8 mouse cellular contexts compared by ENCODE assay signal in the genomic region with DNA sequence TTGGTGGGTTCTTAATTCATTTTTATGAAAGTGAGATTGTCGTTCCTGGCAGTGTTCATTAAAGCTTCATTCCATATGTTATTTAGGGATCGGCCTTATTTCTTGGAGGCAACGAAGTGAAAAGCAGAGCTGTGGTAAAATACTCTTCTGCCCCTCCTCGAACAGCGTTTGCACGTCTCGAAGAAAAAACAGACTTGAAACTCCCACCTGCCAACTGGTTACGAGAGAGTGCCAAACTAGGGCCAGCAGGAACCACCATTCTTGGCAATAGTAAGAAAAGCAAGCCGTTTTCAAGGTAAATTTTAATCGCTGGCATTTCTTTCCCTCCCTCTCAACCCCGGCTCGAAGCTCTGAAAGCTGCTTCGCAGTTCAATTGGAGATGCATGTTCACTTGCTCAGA. TPM values are rescaled to one million over a fixed set of nuclear protein-coding genes. Genes with fewer than 3 reads are reported as not detected.
DNase-seq lines count a peak whose midpoint lies in the region; ATAC-seq lines count a peak whose summit lies in the region.

No protein-coding gene starts in this region.

- H3K4me3 ChIP-seq in kidney, embryonic 16.5 days (ENCODE audit: low read length) = peak overlapping the region; percentile 68
- H3K4me3 ChIP-seq in embryonic facial prominence, embryonic 14.5 days (ENCODE audit: low read depth, low read length) = peak overlapping the region; percentile 91
- H3K4me3 ChIP-seq in midbrain, embryonic 14.5 days (replicated peaks; ENCODE audit: low read depth, low read length) = peak overlapping the region; percentile 96; the same call in 1 of the 2 replicates

- peaks cover 11% of the 10 kb centered on the region for H3K4me1 ChIP-seq in kidney, embryonic 16.5 days (ENCODE audit: insufficient read depth, low read length)
- peaks cover 13% of the 10 kb centered on the region for H3K4me1 ChIP-seq in embryonic facial prominence, embryonic 14.5 days (ENCODE audit: control insufficient read depth, insufficient read depth, low read length)
- H3K4me1 ChIP-seq in midbrain, embryonic 14.5 days (ENCODE audit: control insufficient read depth, insufficient read depth, low read length) = peaks cover 7% of the 10 kb centered on the region; the same call in 1 of the 2 replicates

- H3K36me3 ChIP-seq in kidney, embryonic 16.5 days (ENCODE audit: insufficient read depth, low read length) = peaks cover 34% of the 10 kb centered on the region
- H3K36me3 ChIP-seq in embryonic facial prominence, embryonic 14.5 days (ENCODE audit: control insufficient read depth, insufficient read depth, low read length) = peaks cover 33% of the 10 kb centered on the region
- peaks cover 33% of the 10 kb centered on the region for H3K36me3 ChIP-seq in midbrain, embryonic 14.5 days (ENCODE audit: control insufficient read depth, insufficient read depth, low read length)

- H3K9ac ChIP-seq in kidney, embryonic 16.5 days (replicated peaks; ENCODE audit: low read length) = peak overlapping the region; percentile 87
- H3K9ac ChIP-seq in embryonic facial prominence, embryonic 14.5 days (ENCODE audit: low read depth, low read length) = peak overlapping the region; percentile 91
- H3K9ac ChIP-seq in midbrain, embryonic 14.5 days (replicated peaks; ENCODE audit: low read length) = no peak overlapping the region; the same call in 1 of the 2 replicates

- DNase-seq in kidney, adult 18-20 months = no peak
- no peak for DNase-seq in embryonic facial prominence, embryonic 14.5 days (ENCODE audit: low spot score)
- peak; percentile 55 for DNase-seq in layer of hippocampus, adult 11-12 months (ENCODE audit: low spot score)
- DNase-seq in midbrain, embryonic 14.5 days = no peak
- no peak for DNase-seq in adrenal gland, postnatal 10 days
- no peak for DNase-seq in gastrocnemius, postnatal 10 days

- ATAC-seq in kidney, embryonic 16.5 days (ENCODE audit: low FRiP score, low TSS enrichment) = no peak
- ATAC-seq in embryonic facial prominence, embryonic 14.5 days (ENCODE audit: low read depth) = no peak
- no peak for ATAC-seq in midbrain, embryonic 14.5 days (ENCODE audit: low FRiP score, low TSS enrichment)
- no peak for ATAC-seq in granulocyte monocyte progenitor cell, adult 5-6 weeks (replicated peaks; ENCODE audit: poor library complexity, severe bottlenecking)

- no peaks in the 10 kb centered on the region for H3K9me3 ChIP-seq in kidney, embryonic 16.5 days (ENCODE audit: low read length)
- H3K9me3 ChIP-seq in embryonic facial prominence, embryonic 14.5 days (ENCODE audit: control insufficient read depth, low read length) = no peaks in the 10 kb centered on the region
- no peaks in the 10 kb centered on the region for H3K9me3 ChIP-seq in midbrain, embryonic 14.5 days (ENCODE audit: control insufficient read depth, low read length)

- H3K4me2 ChIP-seq in kidney, embryonic 16.5 days (replicated peaks; ENCODE audit: low read depth, low read length) = peak overlapping the region; percentile 86
- H3K4me2 ChIP-seq in embryonic facial prominence, embryonic 14.5 days (ENCODE audit: low read depth, low read length) = peak overlapping the region; percentile 81
- H3K4me2 ChIP-seq in midbrain, embryonic 14.5 days (ENCODE audit: low read length) = peak overlapping the region; percentile 88

- no peaks in the 10 kb centered on the region for H3K27me3 ChIP-seq in kidney, embryonic 16.5 days (ENCODE audit: insufficient read depth, low read length)
- no peaks in the 10 kb centered on the region for H3K27me3 ChIP-seq in embryonic facial prominence, embryonic 14.5 days (replicated peaks; ENCODE audit: control insufficient read depth, insufficient read depth, low read length)
- no peaks in the 10 kb centered on the region for H3K27me3 ChIP-seq in midbrain, embryonic 14.5 days (ENCODE audit: control insufficient read depth, insufficient read depth, low read length)

- no peak overlapping the region for H3K27ac ChIP-seq in kidney, embryonic 16.5 days (ENCODE audit: low read length)
- no peak overlapping the region for H3K27ac ChIP-seq in embryonic facial prominence, embryonic 14.5 days (replicated peaks; ENCODE audit: low read depth, low read length)
- no peak overlapping the region for H3K27ac ChIP-seq in midbrain, embryonic 14.5 days (replicated peaks; ENCODE audit: low read depth, low read length)

- WGBS in kidney, embryonic 16.5 days = 73% methylated on average over 13 of the region's 13 CpGs
- 87% methylated on average over 13 of the region's 13 CpGs for WGBS in embryonic facial prominence, embryonic 14.5 days
- 95% methylated on average over 13 of the region's 13 CpGs for WGBS in midbrain, embryonic 14.5 days

RNA-seq across cellular contexts. Expression of gene Edrf1, which starts 1.5 kb away (rescaled TPM):
- 26.2 and 27.1 TPM in 2 replicates for polyA plus RNA-seq in kidney, embryonic 16.5 days (2015; fragmentation: Nextera tagmentation; extraction: Ambion mirVana)
- polyA plus RNA-seq in embryonic facial prominence, embryonic 14.5 days (2014; fragmentation: Nextera tagmentation; extraction: Ambion mirVana) = 19.7 and 22.8 TPM in 2 replicates
- polyA plus RNA-seq in midbrain, embryonic 14.5 days (2014; fragmentation: Nextera tagmentation; extraction: Ambion mirVana) = 15.1 and 26.9 TPM in 2 replicates
- total RNA-seq in granulocyte monocyte progenitor cell, adult 5-6 weeks (2014; fragmentation: Nextera tagmentation) = 25.7 and 31.9 TPM in 2 replicates
- total RNA-seq in granulocyte monocyte progenitor cell, adult 5-6 weeks (2017) = 16.7 and 17.1 TPM in 2 replicates
- total RNA-seq in adrenal gland, postnatal 10 days (2021) = 10 to 100 TPM; 15.7 to 18.9 TPM
- 10 to 100 TPM; 12.1 to 12.9 TPM for total RNA-seq in gastrocnemius, postnatal 10 days (2021)

RNA-seq across cellular contexts. Expression of gene Tex36, which starts 36.9 kb away (rescaled TPM):
- not detected in 2 replicates for polyA plus RNA-seq in kidney, embryonic 16.5 days (2015; fragmentation: Nextera tagmentation; extraction: Ambion mirVana)
- not detected in 2 replicates for polyA plus RNA-seq in embryonic facial prominence, embryonic 14.5 days (2014; fragmentation: Nextera tagmentation; extraction: Ambion mirVana)
- polyA plus RNA-seq in midbrain, embryonic 14.5 days (2014; fragmentation: Nextera tagmentation; extraction: Ambion mirVana) = not detected in 2 replicates
- not detected in 2 replicates for total RNA-seq in granulocyte monocyte progenitor cell, adult 5-6 weeks (2014; fragmentation: Nextera tagmentation)
- not detected in 2 replicates for total RNA-seq in granulocyte monocyte progenitor cell, adult 5-6 weeks (2017)
- not detected for total RNA-seq in adrenal gland, postnatal 10 days (2021)
- total RNA-seq in gastrocnemius, postnatal 10 days (2021) = not detected

RNA-seq across cellular contexts. Expression of gene Mmp21, which starts 41.0 kb away (rescaled TPM):
- not detected in 2 replicates for polyA plus RNA-seq in kidney, embryonic 16.5 days (2015; fragmentation: Nextera tagmentation; extraction: Ambion mirVana)
- polyA plus RNA-seq in embryonic facial prominence, embryonic 14.5 days (2014; fragmentation: Nextera tagmentation; extraction: Ambion mirVana) = 0.08 and 0.14 TPM in 2 replicates
- polyA plus RNA-seq in midbrain, embryonic 14.5 days (2014; fragmentation: Nextera tagmentation; extraction: Ambion mirVana) = 0.11 TPM in 1 of 2 replicates, not detected in the other
- total RNA-seq in granulocyte monocyte progenitor cell, adult 5-6 weeks (2014; fragmentation: Nextera tagmentation) = not detected in 2 replicates
- 0.52 TPM in 1 of 2 replicates, not detected in the other for total RNA-seq in granulocyte monocyte progenitor cell, adult 5-6 weeks (2017)
- total RNA-seq in adrenal gland, postnatal 10 days (2021) = not detected
- total RNA-seq in gastrocnemius, postnatal 10 days (2021) = not detected
